ENCODE assay signal across 15 mouse cellular contexts in genomic region chr3:152556919-152557318, GRCm38 (mm10).
DNase-seq lines count a peak whose midpoint lies in the region; ATAC-seq and TF ChIP-seq lines count a peak whose summit lies in the region.
"Had no signal": no experiment of that assay in that cellular context is flagged by ENCODE, and none has a peak within 500 bp of the region (broad histone marks: within the 10 kb centered on the region; RNA-seq: fewer than 3 reads in every experiment).

No protein-coding gene starts in this region.

- ATAC-seq in forebrain, embryonic 11.5 days (replicated peaks; ENCODE audit: low FRiP score), result no peak
- ATAC-seq: midbrain, embryonic 13.5 days had no signal

- H3K9ac ChIP-seq in ES-Bruce4 (ENCODE audit: low read depth, poor library complexity, severe bottlenecking), result no peak overlapping the region
- no peak overlapping the region for H3K9ac ChIP-seq in forebrain, embryonic 11.5 days (ENCODE audit: low read length)
- H3K9ac ChIP-seq: embryonic facial prominence, embryonic 13.5 days; forebrain, embryonic 12.5 days; heart, embryonic 13.5 days; midbrain, embryonic 13.5 days had no signal

- H3K9me3 ChIP-seq in ES-Bruce4 (replicated peaks; ENCODE audit: control insufficient read depth, insufficient read depth, low read length, poor library complexity, severe bottlenecking), result no peaks in the 10 kb centered on the region
- H3K9me3 ChIP-seq in forebrain, embryonic 11.5 days (ENCODE audit: control insufficient read depth, low read length), result no peaks in the 10 kb centered on the region
- H3K9me3 ChIP-seq: embryonic facial prominence, embryonic 13.5 days; forebrain, embryonic 12.5 days; heart, embryonic 13.5 days; midbrain, embryonic 13.5 days had no signal

- H3K4me2 ChIP-seq in forebrain, embryonic 11.5 days (ENCODE audit: low read depth, low read length, severe bottlenecking), result no peak overlapping the region
- H3K4me2 ChIP-seq: embryonic facial prominence, embryonic 13.5 days; forebrain, embryonic 12.5 days; heart, embryonic 13.5 days; midbrain, embryonic 13.5 days had no signal

- no peak for TF ChIP-seq EP300 in ES-Bruce4 (IDR thresholded peaks at IDR 0.05; ENCODE audit: insufficient read depth, low read depth, low read length)

- TF ChIP-seq POLR2A in cerebellum, adult 2 months (IDR thresholded peaks at IDR 0.05; ENCODE audit: borderline replicate concordance, insufficient read depth, low read length), result no peak
- TF ChIP-seq POLR2A in ES-Bruce4 (IDR thresholded peaks at IDR 0.05; ENCODE audit: insufficient read depth, low read length), result no peak
- no peak for TF ChIP-seq POLR2A in embryonic fibroblast, embryonic 13.5 days (IDR thresholded peaks at IDR 0.05; ENCODE audit: low read depth, low read length)

- no peak for DNase-seq in cerebellum, adult 2 months
- no peak for DNase-seq in cerebellum, adult 11-12 months
- peak in 1 of 2 experiments; percentile 32 for DNase-seq in layer of hippocampus, adult 2 months (ENCODE audit: low spot score in 2 of 2)
- DNase-seq in layer of hippocampus, adult 9-10 months (ENCODE audit: low spot score), result no peak
- DNase-seq in gastrocnemius, postnatal 4 days (ENCODE audit: low spot score in 2 of 2), result no peak
- no peak for DNase-seq in forebrain, embryonic 11.5 days (ENCODE audit: low spot score)
- DNase-seq: adrenal gland, postnatal 14 days; cerebellum, postnatal 25 days; right cerebral cortex, postnatal 25 days had no signal

- 83% methylated on average over 3 of the region's 3 CpGs for WGBS in cerebellum, adult 2 months
- WGBS in forebrain, embryonic 11.5 days, result 84% methylated on average over 3 of the region's 3 CpGs

- H3K4me1 ChIP-seq in cerebellum, adult 2 months (ENCODE audit: control insufficient read depth, insufficient read depth, low read length), result no peaks in the 10 kb centered on the region
- no peaks in the 10 kb centered on the region for H3K4me1 ChIP-seq in ES-Bruce4 (ENCODE audit: control insufficient read depth, insufficient read depth, low read length)
- H3K4me1 ChIP-seq in embryonic fibroblast, embryonic 13.5 days (ENCODE audit: control insufficient read depth, insufficient read depth, low read length), result peaks cover 11% of the 10 kb centered on the region
- no peaks in the 10 kb centered on the region for H3K4me1 ChIP-seq in forebrain, embryonic 11.5 days (replicated peaks; ENCODE audit: control insufficient read depth, insufficient read depth, low read length)
- H3K4me1 ChIP-seq: embryonic facial prominence, embryonic 13.5 days; forebrain, embryonic 12.5 days; midbrain, embryonic 13.5 days had no signal

- 0 out of 2 replicates have a peak, but pooled peaks have one; percentile 8 for TF ChIP-seq CTCF in cerebellum, adult 2 months (IDR thresholded peaks at IDR 0.05; ENCODE audit: borderline replicate concordance, insufficient read depth, low read depth, low read length)
- TF ChIP-seq CTCF in layer of hippocampus, adult 2 months (conservative IDR thresholded peaks at IDR 0.05), result peak; percentile 74
- peak; percentile 47 for TF ChIP-seq CTCF in ES-Bruce4 (IDR thresholded peaks at IDR 0.05; ENCODE audit: low read depth, low read length)
- peak; percentile 40; the same call in 1 of the 2 replicates for TF ChIP-seq CTCF in embryonic fibroblast, embryonic 13.5 days (IDR thresholded peaks at IDR 0.05; ENCODE audit: borderline replicate concordance, insufficient read depth, low read length)

- H3K36me3 ChIP-seq in ES-Bruce4 (ENCODE audit: control insufficient read depth, insufficient read depth, low read length, poor library complexity, severe bottlenecking), result no peaks in the 10 kb centered on the region
- H3K36me3 ChIP-seq in forebrain, embryonic 11.5 days (ENCODE audit: control insufficient read depth, insufficient read depth, low read length), result no peaks in the 10 kb centered on the region
- H3K36me3 ChIP-seq: embryonic facial prominence, embryonic 13.5 days; forebrain, embryonic 12.5 days; heart, embryonic 13.5 days; midbrain, embryonic 13.5 days had no signal

- H3K4me3 ChIP-seq in cerebellum, adult 2 months (replicated peaks; ENCODE audit: insufficient read depth, low read depth, low read length), result no peak overlapping the region
- H3K4me3 ChIP-seq in layer of hippocampus, adult 2 months, result no peak overlapping the region
- no peak overlapping the region for H3K4me3 ChIP-seq in ES-Bruce4 (ENCODE audit: low read depth, low read length)
- H3K4me3 ChIP-seq in embryonic fibroblast, embryonic 13.5 days (ENCODE audit: insufficient read depth, low read length), result no peak overlapping the region
- H3K4me3 ChIP-seq in forebrain, embryonic 11.5 days (ENCODE audit: low read depth, low read length), result no peak overlapping the region
- H3K4me3 ChIP-seq: embryonic facial prominence, embryonic 13.5 days; forebrain, embryonic 12.5 days; heart, embryonic 13.5 days; midbrain, embryonic 13.5 days had no signal

- no peaks in the 10 kb centered on the region for H3K27me3 ChIP-seq in cerebellum, adult 2 months (ENCODE audit: control insufficient read depth, insufficient read depth, low read length)
- no peaks in the 10 kb centered on the region for H3K27me3 ChIP-seq in ES-Bruce4 (ENCODE audit: control insufficient read depth, insufficient read depth, low read length, poor library complexity, severe bottlenecking)
- no peaks in the 10 kb centered on the region for H3K27me3 ChIP-seq in forebrain, embryonic 11.5 days (ENCODE audit: control insufficient read depth, insufficient read depth, low read length)
- H3K27me3 ChIP-seq: embryonic facial prominence, embryonic 13.5 days; forebrain, embryonic 12.5 days; heart, embryonic 13.5 days; midbrain, embryonic 13.5 days had no signal

- no peak overlapping the region for H3K27ac ChIP-seq in cerebellum, adult 2 months (ENCODE audit: insufficient read depth, low read length)
- H3K27ac ChIP-seq in layer of hippocampus, adult 2 months, result peak overlapping the region; percentile 52
- H3K27ac ChIP-seq in ES-Bruce4 (ENCODE audit: insufficient read depth, low read length), result no peak overlapping the region
- H3K27ac ChIP-seq in embryonic fibroblast, embryonic 13.5 days (ENCODE audit: insufficient read depth, low read length), result peak overlapping the region; percentile 80
- no peak overlapping the region for H3K27ac ChIP-seq in forebrain, embryonic 11.5 days (ENCODE audit: low read depth, low read length)
- H3K27ac ChIP-seq: embryonic facial prominence, embryonic 13.5 days; forebrain, embryonic 12.5 days; heart, embryonic 13.5 days; midbrain, embryonic 13.5 days had no signal

Comparison
In these comparisons a context has a peak if more than half of its experiments do, and no peak if none do; other contexts are left out.
1. H3K27ac ChIP-seq: peak in layer of hippocampus, adult 2 months (single experiment) and embryonic fibroblast, embryonic 13.5 days (single experiment); none in cerebellum, adult 2 months (single experiment), ES-Bruce4 (single experiment) and forebrain, embryonic 11.5 days (single experiment).
2. CTCF ChIP-seq: peak in every context shown above with its lines; median percentile 74 in layer of hippocampus, adult 2 months; 47 in ES-Bruce4; 40 in embryonic fibroblast, embryonic 13.5 days; 8 in cerebellum, adult 2 months.